Mouse (Mus musculus) heart, embryonic 13.5 days (tissue): ENCODE results near the gene Parp12. TPM values are rescaled to one million over a fixed set of nuclear protein-coding genes. Genes with fewer than 3 reads are reported as not detected.
A peak's percentile ranks its signal among the peaks of the same experiment; 100 is the strongest.

Source experiments
- ATAC-seq: fragments of 200-750 bp; cut with Nextera tagmentation; 2 replicates; pipeline ENCODE4 v1.8.0; 2017; ENCODE audit warnings: moderate TSS enrichment; ENCODE audit not compliant: insufficient number of reproducible peaks, low FRiP score, low TSS enrichment; ENCODE audit errors: extremely low read depth
- H3K27ac ChIP-seq: fragments of 300-500 bp; sonication (generic); replicated peaks from 2 replicates; pipeline ENCODE4 v1.5.1; 2015; ENCODE audit warnings: moderate library complexity, mild to moderate bottlenecking, inconsistent platforms
- H3K27me3 ChIP-seq: fragments of 300-500 bp; sonication (generic); replicated peaks from 2 replicates; pipeline ENCODE4 v1.6.1; 2015; ENCODE audit warnings: mild to moderate bottlenecking, inconsistent platforms
- H3K36me3 ChIP-seq: fragments of 300-500 bp; sonication (generic); 2 replicates; pipeline ENCODE4 v1.6.1; 2015; ENCODE audit warnings: mild to moderate bottlenecking, inconsistent platforms
- H3K4me1 ChIP-seq: fragments of 300-500 bp; sonication (generic); 2 replicates; pipeline ENCODE4 v1.6.1; 2015; ENCODE audit warnings: inconsistent platforms
- H3K4me2 ChIP-seq: fragments of 300-500 bp; sonication (generic); 2 replicates; pipeline ENCODE4 v1.6.1; 2015; ENCODE audit warnings: inconsistent platforms, mild to moderate bottlenecking, moderate library complexity
- H3K4me3 ChIP-seq: fragments of 300-500 bp; sonication (generic); 2 replicates; pipeline ENCODE4 v1.5.1; 2015; ENCODE audit warnings: moderate library complexity, mild to moderate bottlenecking, inconsistent platforms
- H3K9ac ChIP-seq: fragments of 300-500 bp; sonication (generic); 2 replicates; pipeline ENCODE4 v1.6.1; 2015; ENCODE audit warnings: inconsistent platforms, mild to moderate bottlenecking, moderate library complexity
- H3K9me3 ChIP-seq: fragments of 300-500 bp; sonication (generic); 2 replicates; pipeline ENCODE4 v1.6.1; 2016; ENCODE audit warnings: inconsistent platforms
- WGBS: fragments of 180-500 bp; shearing (Covaris S2); methylation state at CpG from one replicate; pipeline ENCODE4 v1.1.7; 2015; ENCODE audit warnings: mixed read lengths; 5-methylcytosine and 5-hydroxymethylcytosine counted together
- polyA plus RNA-seq: library from polyadenylated mRNA; unstranded; fragments of >200 nt; fragmentation: Nextera tagmentation; extraction: Ambion mirVana; gene quantifications from 2 replicates; pipeline ENCODE4 v1.2.1, GENCODE M21; 2015

Parp12 gene
- polyA plus RNA-seq, 1 experiment from 2014 or later, result 9.0 TPM

GRCm38 (mm10) chr6:39112701-39113100 lies 5.4 kb downstream of the Parp12 start:
- Histone ChIP-seq H3K27me3 (peaks cover 8% of the 10 kb centered on the region; the same call in 1 of the 2 replicates), H3K36me3 (peaks cover 24% of the 10 kb centered on the region), H3K4me3 (no peak overlapping the region), H3K27ac (no peak overlapping the region), H3K9ac (no peak overlapping the region), H3K4me2 (no peak overlapping the region), H3K4me1 (peaks cover 20% of the 10 kb centered on the region), H3K9me3 (no peaks in the 10 kb centered on the region)
- ATAC-seq, result no peak
- 82% methylated on average over 3 of the region's 3 CpGs for WGBS

GRCm38 (mm10) chr6:39106812-39107211 lies 11.3 kb downstream of the Parp12 start:
- Histone ChIP-seq H3K36me3 (peaks cover 32% of the 10 kb centered on the region), H3K4me1 (no peaks in the 10 kb centered on the region), H3K4me2 (no peak overlapping the region), H3K27ac (no peak overlapping the region), H3K9me3 (no peaks in the 10 kb centered on the region), H3K9ac (no peak overlapping the region), H3K4me3 (no peak overlapping the region), H3K27me3 (no peaks in the 10 kb centered on the region)
- WGBS, result 49% methylated on average over 2 of the region's 2 CpGs
- ATAC-seq, result no peak

DNA sequence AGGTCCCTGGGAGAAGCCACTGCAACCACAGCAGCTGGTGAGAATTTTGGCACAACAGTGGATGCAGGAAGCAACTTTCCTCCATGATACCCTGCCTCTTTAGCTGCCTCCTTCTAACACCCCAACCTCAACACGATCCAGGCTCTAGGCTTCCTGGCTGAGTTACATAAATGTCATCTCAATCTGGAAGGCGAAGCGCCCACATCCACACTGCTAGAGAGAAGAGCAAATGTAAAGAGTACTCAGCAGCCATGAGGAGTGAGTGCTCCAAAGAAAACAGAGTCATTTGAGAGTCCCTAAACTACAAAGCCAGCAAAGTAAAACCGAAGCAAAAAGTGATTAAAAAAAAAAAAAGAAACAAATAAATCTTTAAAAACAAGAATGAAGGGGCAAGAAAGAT lies 13.5 kb downstream of the Parp12 start:
- Histone ChIP-seq H3K9me3 (no peaks in the 10 kb centered on the region), H3K27ac (no peak overlapping the region), H3K4me2 (no peak overlapping the region), H3K4me3 (no peak overlapping the region), H3K9ac (no peak overlapping the region), H3K36me3 (peaks cover 14% of the 10 kb centered on the region), H3K4me1 (no peaks in the 10 kb centered on the region), H3K27me3 (no peaks in the 10 kb centered on the region)
- ATAC-seq, result no peak
- 72% methylated on average over 4 of the region's 4 CpGs for WGBS

DNA sequence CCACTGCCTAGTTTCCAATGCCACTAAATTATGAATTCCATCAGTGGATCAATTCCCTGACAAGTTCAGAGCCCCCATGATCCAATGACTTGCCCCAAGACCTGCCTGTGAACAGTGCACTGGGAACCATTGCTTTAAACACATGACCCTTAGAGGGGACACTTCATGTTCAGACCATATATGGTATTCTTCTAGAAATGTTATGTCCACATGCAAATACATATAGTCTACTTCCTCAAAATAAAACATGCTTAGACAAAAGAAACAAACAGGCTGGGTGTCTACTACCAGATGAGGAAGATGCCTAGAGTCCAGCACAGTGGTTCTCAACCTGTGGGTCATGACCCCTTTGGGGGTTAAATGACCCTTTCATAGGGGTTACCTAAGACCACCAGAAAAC lies 41.7 kb downstream of the Parp12 start:
- Histone ChIP-seq H3K9ac (no peak overlapping the region), H3K27ac (no peak overlapping the region), H3K36me3 (no peaks in the 10 kb centered on the region), H3K4me3 (no peak overlapping the region), H3K27me3 (no peaks in the 10 kb centered on the region; the same call in 1 of the 2 replicates), H3K4me1 (no peaks in the 10 kb centered on the region), H3K4me2 (no peak overlapping the region), H3K9me3 (no peaks in the 10 kb centered on the region)
- no peak for ATAC-seq

- no peak for ATAC-seq
- Histone ChIP-seq H3K9ac (no peak overlapping the region), H3K27ac (no peak overlapping the region), H3K27me3 (no peaks in the 10 kb centered on the region; the same call in 1 of the 2 replicates), H3K4me1 (no peaks in the 10 kb centered on the region), H3K36me3 (no peaks in the 10 kb centered on the region), H3K4me2 (no peak overlapping the region), H3K9me3 (no peaks in the 10 kb centered on the region), H3K4me3 (no peak overlapping the region)
Observed at GRCm38 (mm10) chr6:39074186-39074585, 44.0 kb downstream of the Parp12 start.

GRCm38 (mm10) chr6:39072664-39073063 lies 45.5 kb downstream of the Parp12 start:
- H3K27me3 ChIP-seq, result no peaks in the 10 kb centered on the region; the same call in 1 of the 2 replicates
- ATAC-seq, result no peak
- 64% methylated on average over 5 of the region's 5 CpGs for WGBS
- no peak overlapping the region for H3K4me3 ChIP-seq
- no peak overlapping the region for H3K9ac ChIP-seq
- no peak overlapping the region for H3K4me2 ChIP-seq
- no peaks in the 10 kb centered on the region for H3K9me3 ChIP-seq
- H3K27ac ChIP-seq, result no peak overlapping the region
- no peaks in the 10 kb centered on the region for H3K36me3 ChIP-seq
- no peaks in the 10 kb centered on the region for H3K4me1 ChIP-seq

DNA sequence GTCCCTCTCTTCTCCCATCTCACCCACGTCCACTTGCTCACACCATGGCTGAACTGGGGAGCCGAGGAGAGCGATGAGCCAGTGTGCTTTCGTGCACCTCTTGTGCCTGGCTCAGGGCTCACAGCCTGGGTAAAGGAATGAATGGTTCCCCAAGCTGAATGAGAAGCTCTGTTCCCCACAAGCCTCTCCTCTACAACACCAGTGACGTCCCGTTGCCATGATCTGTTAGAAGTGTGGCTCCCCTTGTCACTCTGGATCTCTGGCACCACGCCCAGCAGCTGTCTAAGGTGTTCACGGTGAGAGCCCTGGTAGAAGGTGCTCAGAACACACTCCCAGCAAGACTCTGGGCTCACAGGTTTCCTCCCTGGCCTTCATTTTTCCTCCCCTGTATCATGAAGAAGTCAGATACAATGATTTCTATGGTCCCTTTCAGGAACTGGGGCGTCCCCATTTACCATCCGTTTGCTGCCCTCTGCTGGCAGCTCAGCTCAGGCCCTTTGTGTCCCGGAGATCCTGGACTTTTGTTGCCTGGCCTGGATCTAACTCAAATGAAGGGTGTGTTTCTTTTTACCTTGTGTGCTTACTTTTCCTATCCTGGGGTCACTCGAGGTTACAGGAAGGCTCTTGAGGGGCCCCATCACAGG lies 51.1 kb downstream of the Parp12 start:
- H3K4me3 ChIP-seq, result no peak overlapping the region
- H3K4me2 ChIP-seq, result no peak overlapping the region
- ATAC-seq, result no peak
- H3K27me3 ChIP-seq, result no peaks in the 10 kb centered on the region
- 35% methylated on average over 12 of the region's 12 CpGs for WGBS
- H3K27ac ChIP-seq, result no peak overlapping the region
- H3K9me3 ChIP-seq, result no peaks in the 10 kb centered on the region
- 0 out of 2 replicates have a peak, but pooled peaks cover 2% of the 10 kb centered on the region for H3K4me1 ChIP-seq
- no peaks in the 10 kb centered on the region for H3K36me3 ChIP-seq
- H3K9ac ChIP-seq, result no peak overlapping the region

- H3K4me1 ChIP-seq, result peaks cover 28% of the 10 kb centered on the region
- H3K27ac ChIP-seq, result no peak overlapping the region
- H3K4me3 ChIP-seq, result no peak overlapping the region
- no peak overlapping the region for H3K9ac ChIP-seq
- WGBS, result 53% methylated on average over 2 of the region's 2 CpGs
- H3K4me2 ChIP-seq, result no peak overlapping the region
- H3K27me3 ChIP-seq, result no peaks in the 10 kb centered on the region
- no peaks in the 10 kb centered on the region for H3K9me3 ChIP-seq
- no peak for ATAC-seq
- no peaks in the 10 kb centered on the region for H3K36me3 ChIP-seq
Observed at GRCm38 (mm10) chr6:39063541-39063940, 54.6 kb downstream of the Parp12 start.

DNA sequence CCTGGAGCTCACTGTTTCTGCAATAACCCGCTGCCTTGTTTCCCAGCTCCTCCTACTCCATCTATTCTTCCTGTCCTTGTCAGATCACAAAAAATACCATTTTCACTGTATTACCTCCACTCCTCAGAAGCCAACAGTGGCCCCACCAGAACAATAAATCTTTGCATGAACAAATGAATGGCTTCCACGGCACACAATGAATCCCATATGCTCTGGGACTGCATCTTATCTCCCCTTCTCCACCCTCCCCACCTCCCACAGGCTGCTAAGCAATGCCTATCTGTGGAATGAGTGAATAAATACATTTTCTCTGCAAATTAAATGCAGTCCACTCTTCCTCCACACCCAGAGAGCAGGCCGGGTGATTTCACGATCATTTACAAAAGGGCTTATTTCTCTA lies 57.0 kb downstream of the Parp12 start:
- no peak overlapping the region for H3K27ac ChIP-seq
- no peak for ATAC-seq
- H3K27me3 ChIP-seq, result no peaks in the 10 kb centered on the region
- no peaks in the 10 kb centered on the region for H3K36me3 ChIP-seq
- WGBS, result 50% methylated on average over 4 of the region's 4 CpGs
- H3K9me3 ChIP-seq, result no peaks in the 10 kb centered on the region
- H3K9ac ChIP-seq, result no peak overlapping the region
- H3K4me2 ChIP-seq, result no peak overlapping the region
- no peak overlapping the region for H3K4me3 ChIP-seq
- peaks cover 27% of the 10 kb centered on the region for H3K4me1 ChIP-seq

GRCm38 (mm10) chr6:39059547-39060497 lies 58.3 kb downstream of the Parp12 start:
- WGBS, result 38% methylated on average over 12 of the region's 12 CpGs
- H3K27ac ChIP-seq, result peak overlapping the region; percentile 61; the same call in 1 of the 2 replicates
- no peaks in the 10 kb centered on the region for H3K36me3 ChIP-seq
- H3K9me3 ChIP-seq, result no peaks in the 10 kb centered on the region
- H3K27me3 ChIP-seq, result no peaks in the 10 kb centered on the region
- H3K9ac ChIP-seq, result peak overlapping the region; percentile 19; the same call in 1 of the 2 replicates
- peaks cover 37% of the 10 kb centered on the region for H3K4me1 ChIP-seq
- H3K4me3 ChIP-seq, result no peak overlapping the region
- ATAC-seq, result no peak
- no peak overlapping the region for H3K4me2 ChIP-seq

DNA sequence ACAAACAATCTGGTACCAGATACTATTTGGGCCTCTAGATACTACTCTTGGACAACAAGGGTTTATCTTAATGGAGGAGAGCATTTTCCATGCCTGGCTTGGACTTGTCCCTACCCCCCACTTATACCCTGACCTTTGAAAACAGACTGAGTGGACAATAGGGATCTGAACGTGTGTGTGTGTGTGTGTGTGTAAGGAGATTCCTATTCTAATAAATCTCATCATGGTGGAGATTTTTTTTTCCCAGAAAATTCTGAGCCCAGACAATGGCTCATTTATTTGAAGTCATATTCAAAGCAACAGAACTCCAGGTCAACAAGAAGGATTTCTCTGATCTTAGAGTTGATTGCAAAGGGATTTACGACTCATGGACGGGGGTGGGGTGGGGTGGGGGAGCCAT lies 59.2 kb downstream of the Parp12 start:
- H3K9me3 ChIP-seq, result no peaks in the 10 kb centered on the region
- H3K27ac ChIP-seq, result 0 out of 2 replicates have a peak overlapping the region, but pooled peaks have one; percentile 61
- H3K27me3 ChIP-seq, result no peaks in the 10 kb centered on the region
- H3K36me3 ChIP-seq, result no peaks in the 10 kb centered on the region
- no peak for ATAC-seq
- no peak overlapping the region for H3K9ac ChIP-seq
- H3K4me3 ChIP-seq, result no peak overlapping the region
- WGBS, result 38% methylated on average over 3 of the region's 3 CpGs
- peaks cover 37% of the 10 kb centered on the region for H3K4me1 ChIP-seq
- H3K4me2 ChIP-seq, result no peak overlapping the region
